In the genomic region with DNA sequence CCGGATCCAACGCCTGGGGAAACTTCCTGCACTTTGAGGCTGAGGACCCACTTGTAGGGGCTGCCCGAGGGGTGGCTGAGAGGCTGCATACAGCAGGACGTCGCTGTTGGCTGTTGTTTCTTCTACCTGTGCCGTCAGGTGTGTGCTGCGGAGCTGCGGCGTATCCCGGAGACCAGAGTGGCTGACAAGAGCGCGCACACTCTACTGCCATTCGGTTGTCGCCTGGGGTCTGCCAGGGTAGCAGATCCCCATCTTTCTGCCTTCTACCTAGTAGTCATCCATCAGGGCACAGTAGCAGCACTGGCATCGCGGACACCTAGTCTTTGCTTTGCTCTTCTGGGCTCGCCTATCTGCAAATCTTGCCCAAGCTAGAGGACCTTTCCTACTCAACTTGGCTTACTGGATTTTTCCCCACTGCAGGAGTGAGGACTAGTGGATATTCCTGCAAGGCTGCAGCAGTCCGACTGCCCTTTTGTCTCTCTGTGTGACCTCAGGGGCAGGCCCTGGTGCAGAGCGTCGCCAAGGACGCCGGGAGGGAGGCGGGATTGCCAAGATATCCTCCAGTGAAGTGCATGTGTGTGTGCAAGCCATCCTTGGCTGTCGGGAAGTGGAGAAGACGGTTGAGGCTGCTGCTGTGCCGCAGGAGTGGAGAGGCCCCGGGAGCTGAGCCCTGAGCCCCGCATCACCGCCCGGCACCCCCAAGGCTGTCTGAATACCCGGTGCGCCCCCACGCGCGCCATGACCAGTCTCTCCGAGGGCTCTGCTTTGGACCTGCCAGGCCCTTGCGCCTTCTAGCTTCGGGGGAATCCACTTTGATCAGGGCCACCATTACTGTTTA, we compare ENCODE assay signal across 8 mouse cellular contexts. TPM values are rescaled to one million over a fixed set of nuclear protein-coding genes. Genes with fewer than 3 reads are reported as not detected.
A peak's percentile ranks its signal among the peaks of the same experiment; 100 is the strongest.
DNase-seq lines count a peak whose midpoint lies in the region; ATAC-seq and TF ChIP-seq lines count a peak whose summit lies in the region.

No protein-coding gene starts in this region.

- no peak for TF ChIP-seq CTCF in midbrain, postnatal 0 days (IDR thresholded peaks at IDR 0.05)

- H3K9ac ChIP-seq in forebrain, embryonic 13.5 days = peak overlapping the region; percentile 76
- peak overlapping the region; percentile 57 for H3K9ac ChIP-seq in hindbrain, embryonic 15.5 days
- peak overlapping the region; percentile 70 for H3K9ac ChIP-seq in limb, embryonic 14.5 days (ENCODE audit: low read depth, low read length, severe bottlenecking)
- H3K9ac ChIP-seq in midbrain, postnatal 0 days (replicated peaks; ENCODE audit: low read length, poor library complexity, severe bottlenecking) = peak overlapping the region; percentile 64

- peak overlapping the region; percentile 95 for H3K4me2 ChIP-seq in forebrain, embryonic 13.5 days
- H3K4me2 ChIP-seq in hindbrain, embryonic 15.5 days = peak overlapping the region; percentile 87
- peak overlapping the region; percentile 95 for H3K4me2 ChIP-seq in limb, embryonic 14.5 days (replicated peaks; ENCODE audit: low read depth, low read length, severe bottlenecking)
- H3K4me2 ChIP-seq in midbrain, postnatal 0 days (ENCODE audit: low read depth, low read length, poor library complexity, severe bottlenecking) = peak overlapping the region; percentile 93

- no peaks in the 10 kb centered on the region for H3K9me3 ChIP-seq in forebrain, embryonic 13.5 days (replicated peaks)
- no peaks in the 10 kb centered on the region for H3K9me3 ChIP-seq in hindbrain, embryonic 15.5 days
- no peaks in the 10 kb centered on the region for H3K9me3 ChIP-seq in limb, embryonic 14.5 days (ENCODE audit: control insufficient read depth, low read length)
- no peaks in the 10 kb centered on the region for H3K9me3 ChIP-seq in midbrain, postnatal 0 days (ENCODE audit: low read length)

- no peak overlapping the region for H3K27ac ChIP-seq in forebrain, embryonic 13.5 days
- peak overlapping the region; percentile 78 for H3K27ac ChIP-seq in hindbrain, embryonic 15.5 days (replicated peaks)
- H3K27ac ChIP-seq in limb, embryonic 14.5 days (replicated peaks; ENCODE audit: low read depth, low read length) = no peak overlapping the region
- no peak overlapping the region for H3K27ac ChIP-seq in midbrain, postnatal 0 days (ENCODE audit: low read depth, low read length)

- DNase-seq in adrenal gland, adult 2 months = peak; percentile 41
- no peak for DNase-seq in adrenal gland, postnatal 4 days (ENCODE audit: low spot score in 2 of 2)
- DNase-seq in NIH3T3 (ENCODE audit: low read depth) = peak; percentile 54
- no peak for DNase-seq in limb, embryonic 14.5 days (ENCODE audit: low spot score)
- peak; percentile 31 for DNase-seq in midbrain, postnatal 0 days (ENCODE audit: low spot score)

- no peaks in the 10 kb centered on the region for H3K36me3 ChIP-seq in forebrain, embryonic 13.5 days (ENCODE audit: poor library complexity, severe bottlenecking)
- no peaks in the 10 kb centered on the region for H3K36me3 ChIP-seq in hindbrain, embryonic 15.5 days
- H3K36me3 ChIP-seq in limb, embryonic 14.5 days (ENCODE audit: control insufficient read depth, insufficient read depth, low read length) = no peaks in the 10 kb centered on the region
- no peaks in the 10 kb centered on the region for H3K36me3 ChIP-seq in midbrain, postnatal 0 days (ENCODE audit: insufficient read depth, low read length)

- peaks cover 43% of the 10 kb centered on the region for H3K4me1 ChIP-seq in forebrain, embryonic 13.5 days
- H3K4me1 ChIP-seq in hindbrain, embryonic 15.5 days (replicated peaks) = peaks cover 27% of the 10 kb centered on the region
- peaks cover 10% of the 10 kb centered on the region; the same call in 1 of the 2 replicates for H3K4me1 ChIP-seq in limb, embryonic 14.5 days (ENCODE audit: control insufficient read depth, insufficient read depth, low read length)
- no peaks in the 10 kb centered on the region for H3K4me1 ChIP-seq in midbrain, postnatal 0 days (ENCODE audit: insufficient read depth, low read length)

- under 1% methylated on average over 38 of the region's 38 CpGs for WGBS in forebrain, embryonic 13.5 days
- WGBS in hindbrain, embryonic 15.5 days = under 1% methylated on average over 38 of the region's 38 CpGs
- 0% methylated on average over 38 of the region's 38 CpGs for WGBS in limb, embryonic 14.5 days
- under 1% methylated on average over 38 of the region's 38 CpGs for WGBS in midbrain, postnatal 0 days

- peak overlapping the region; percentile 70 for H3K4me3 ChIP-seq in forebrain, embryonic 13.5 days
- peak overlapping the region; percentile 66 for H3K4me3 ChIP-seq in hindbrain, embryonic 15.5 days
- peak overlapping the region; percentile 66 for H3K4me3 ChIP-seq in limb, embryonic 14.5 days (replicated peaks; ENCODE audit: low read length)
- H3K4me3 ChIP-seq in midbrain, postnatal 0 days (ENCODE audit: low read depth, low read length) = peak overlapping the region; percentile 75

- no peak for TF ChIP-seq POLR2A in limb, embryonic 14.5 days (IDR thresholded peaks at IDR 0.05; ENCODE audit: borderline replicate concordance, extremely low read depth, insufficient read depth, insufficient read length)

- peak; percentile 5 for ATAC-seq in forebrain, embryonic 13.5 days
- ATAC-seq in hindbrain, embryonic 15.5 days (ENCODE audit: low FRiP score, low read depth) = peak; percentile 25; the same call in 1 of the 2 replicates
- ATAC-seq in limb, embryonic 14.5 days (ENCODE audit: low FRiP score, low read depth) = 0 out of 2 replicates have a peak, but pooled peaks have one; percentile 3
- peak; percentile 44 for ATAC-seq in midbrain, postnatal 0 days (ENCODE audit: low FRiP score)
- no peak for ATAC-seq in erythroid progenitor cell, adult 5-6 weeks (replicated peaks; ENCODE audit: low FRiP score, poor library complexity, severe bottlenecking)

- H3K27me3 ChIP-seq in forebrain, embryonic 13.5 days = 0 out of 2 replicates have a peak, but pooled peaks cover 13% of the 10 kb centered on the region
- no peaks in the 10 kb centered on the region for H3K27me3 ChIP-seq in hindbrain, embryonic 15.5 days
- H3K27me3 ChIP-seq in limb, embryonic 14.5 days (ENCODE audit: control insufficient read depth, insufficient read depth, low read length) = peaks cover 17% of the 10 kb centered on the region
- no peaks in the 10 kb centered on the region for H3K27me3 ChIP-seq in midbrain, postnatal 0 days (ENCODE audit: insufficient read depth, low read length)

RNA-seq across cellular contexts. Expression of a gene that starts 1.0 kb away (rescaled TPM):
- 10 to 100 TPM in 1 of 2 experiments, 1 to 10 TPM in 1; 7.8 to 26.2 TPM for total RNA-seq in adrenal gland, adult 2 months (2021)
- 3.4 and 7.0 TPM in 2 replicates for polyA plus RNA-seq in adrenal gland, adult 2 months (2012; rRNA removed)
- 10 to 100 TPM; 24.0 to 44.5 TPM for total RNA-seq in adrenal gland, postnatal 4 days (2021)
- polyA plus RNA-seq in forebrain, embryonic 13.5 days (2015; fragmentation: Nextera tagmentation; extraction: Ambion mirVana) = 16.9 and 21.7 TPM in 2 replicates
- 22.2 and 22.9 TPM in 2 replicates for polyA plus RNA-seq in hindbrain, embryonic 15.5 days (2015; fragmentation: Nextera tagmentation; extraction: Ambion mirVana)
- 19.9 and 27.7 TPM in 2 replicates for polyA plus RNA-seq in limb, embryonic 14.5 days (2012; rRNA removed)
- 26.3 and 34.2 TPM in 2 replicates for polyA plus RNA-seq in limb, embryonic 14.5 days (2014; fragmentation: Nextera tagmentation; extraction: Ambion mirVana)
- total RNA-seq in midbrain, postnatal 0 days (2014; rRNA removed) = 35.7 and 44.7 TPM in 2 replicates
- polyA plus RNA-seq in midbrain, postnatal 0 days (2015; fragmentation: Nextera tagmentation; extraction: Ambion mirVana) = 8.0 and 11.3 TPM in 2 replicates
- total RNA-seq in erythroid progenitor cell, adult 5-6 weeks (2015; ENCODE audit: low replicate concordance) = not detected in 2 replicates
- total RNA-seq in erythroid progenitor cell, adult 5-6 weeks (2017; ENCODE audit: low replicate concordance) = 0.26 and 1.1 TPM in 2 replicates

Comparison
In these comparisons a context has a peak if more than half of its experiments do, and no peak if none do; other contexts are left out.
1. DNase-seq: peak in adrenal gland, adult 2 months (single experiment), NIH3T3 (single experiment) and midbrain, postnatal 0 days (single experiment); none in adrenal gland, postnatal 4 days (0 of 2) and limb, embryonic 14.5 days (single experiment).
2. Peak in every context shown above with its lines, with median percentiles within 50 percentile points of each other: H3K4me2 ChIP-seq, H3K4me3 ChIP-seq and H3K9ac ChIP-seq.